Mouse (Mus musculus) bone marrow, adult 2 months (tissue): ENCODE measurements around the gene Grm5.

Experiments
- CTCF ChIP-seq: fragments of 200-500 bp; IDR thresholded peaks from 2 replicates; pipeline ENCODE4 v1.5.1; 2011; ENCODE audit warnings: low read length, control low read depth; ENCODE audit not compliant: control insufficient read depth, insufficient read depth
- POLR2A ChIP-seq: fragments of 200-500 bp; IDR thresholded peaks from 2 replicates; pipeline ENCODE4 v1.6.1; 2011; ENCODE audit warnings: low read depth, mild to moderate bottlenecking, control low read depth, low read length, borderline replicate concordance; ENCODE audit not compliant: control insufficient read depth

DNA sequence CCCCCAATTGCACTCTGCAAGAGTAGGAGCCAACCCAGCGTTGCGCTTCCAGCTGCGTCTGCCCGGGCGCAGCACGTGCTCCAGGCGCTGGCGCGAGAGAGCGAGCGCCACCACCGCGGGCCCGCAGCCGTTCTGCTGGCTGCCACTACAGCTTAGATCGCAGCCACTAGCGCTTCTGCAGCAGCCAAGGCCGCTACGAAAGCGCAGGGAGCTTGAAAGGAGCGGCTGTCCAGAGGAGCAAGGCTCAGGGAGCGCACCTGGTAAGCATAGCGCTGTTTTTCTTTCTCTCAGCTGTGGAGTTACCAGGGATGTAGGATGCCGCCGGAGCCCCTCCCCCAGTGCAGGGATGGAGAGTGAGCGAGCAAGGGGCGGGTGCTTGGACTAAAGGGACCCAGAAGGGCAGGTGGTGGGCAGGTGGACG lies 323 bp downstream of the Grm5 start:
- no peak for TF ChIP-seq CTCF
- no peak for TF ChIP-seq POLR2A
